Mouse (Mus musculus) stomach, postnatal 0 days (tissue): ENCODE measurements at regions not wholly inside any gene's neighbourhood (a gene's known extent, or its start where the extent isn't known, plus 50 kb on each side); places are given as distances from the start of the nearest gene placed in this dataset.

Experiments
- CTCF ChIP-seq: IDR thresholded peaks from 2 replicates; pipeline ENCODE4 v1.5.1; 2016; ENCODE audit warnings: antibody characterized with exemption, low read depth, mild to moderate bottlenecking, moderate library complexity
- EP300 ChIP-seq: optimal IDR thresholded peaks from 2 replicates; pipeline ENCODE3; 2016; ENCODE audit warnings: antibody characterized with exemption

GRCm38 (mm10) chr16:66602211-66602610, 787.2 kb downstream of the Vgll3 start:
- TF ChIP-seq EP300, result no peak
- TF ChIP-seq CTCF, result no peak
